Mouse (Mus musculus) heart, adult 2 months (tissue): Measurements from ENCODE around the gene Sap30. TPM values are rescaled to one million over a fixed set of nuclear protein-coding genes. Genes with fewer than 3 reads are reported as not detected.

Experiments used
- DNase-seq, 2 experiments: peaks; one replicate each; pipeline ENCODE4 v3.0.0; 2021
- H3K27ac ChIP-seq: fragments of 200-600 bp; 2 replicates; pipeline ENCODE4 v1.8.1; 2022
- H3K27me3 ChIP-seq: fragments of 200-500 bp; 2 replicates; pipeline ENCODE4 v1.6.1; 2012; ENCODE audit warnings: mild to moderate bottlenecking, low read length, inconsistent platforms, mixed read lengths; ENCODE audit not compliant: control insufficient read depth, insufficient read depth
- H3K36me3 ChIP-seq: fragments of 200-500 bp; 2 replicates; pipeline ENCODE4 v1.6.1; 2012; ENCODE audit warnings: low read length, inconsistent platforms; ENCODE audit not compliant: control insufficient read depth, insufficient read depth
- H3K4me1 ChIP-seq: fragments of 200-500 bp; 2 replicates; pipeline ENCODE4 v1.6.1; 2011; ENCODE audit warnings: low read length; ENCODE audit not compliant: control insufficient read depth, insufficient read depth
- H3K4me3 ChIP-seq: fragments of 200-600 bp; 2 replicates; pipeline ENCODE4 v1.8.1; 2022
- H3K79me2 ChIP-seq: fragments of 200-500 bp; replicated peaks from 2 replicates; pipeline ENCODE4 v1.6.1; 2012; ENCODE audit warnings: mild to moderate bottlenecking, inconsistent platforms, low read length, moderate library complexity, mixed read lengths; ENCODE audit not compliant: control insufficient read depth, insufficient read depth
- H3K9ac ChIP-seq: fragments of 200-500 bp; 2 replicates; pipeline ENCODE4 v1.6.1; 2012; ENCODE audit warnings: low read depth, mild to moderate bottlenecking, control low read depth, inconsistent platforms, low read length, mixed read lengths
- CTCF ChIP-seq: fragments of 200-600 bp; IDR thresholded peaks from 2 replicates; pipeline ENCODE4 v1.8.1; 2022; ENCODE audit warnings: antibody characterized with exemption, mild to moderate bottlenecking, moderate library complexity
- EP300 ChIP-seq: fragments of 200-500 bp; IDR thresholded peaks from 2 replicates; pipeline ENCODE4 v1.6.1; 2011; ENCODE audit warnings: low read depth, low read length, control low read depth; ENCODE audit not compliant: insufficient read depth
- POLR2A ChIP-seq: fragments of 200-500 bp; IDR thresholded peaks from 2 replicates; pipeline ENCODE4 v1.6.1; 2011; ENCODE audit warnings: mild to moderate bottlenecking, low read depth, low read length, control low read depth; ENCODE audit not compliant: insufficient read depth
- WGBS: fragments of 180-500 bp; shearing (Covaris S2); methylation state at CpG from one replicate; pipeline ENCODE4 v1.1.7; 2018; 5-methylcytosine and 5-hydroxymethylcytosine counted together
- intact Hi-C: fragments of 180-260 bp; cut with DNase I; formaldehyde crosslinking; loops from one replicate; pipeline ENCODE4 v1.15.1; 2025
- polyA plus RNA-seq: library from polyadenylated mRNA; depleted of rRNA; stranded (reverse); fragments of >200 nt; gene quantifications from 2 replicates; pipeline ENCODE4 v1.2.3, GENCODE M21; 2012; rRNA removed
- total RNA-seq, 2 experiments: library from RNA; stranded (reverse); gene quantifications; 2 replicates each; pipeline ENCODE4 v1.2.3; 2021

The Sap30 gene
- total and polyA plus RNA-seq, 3 experiments, result 5.1 to 13.8 (median 11.6) TPM

DNA sequence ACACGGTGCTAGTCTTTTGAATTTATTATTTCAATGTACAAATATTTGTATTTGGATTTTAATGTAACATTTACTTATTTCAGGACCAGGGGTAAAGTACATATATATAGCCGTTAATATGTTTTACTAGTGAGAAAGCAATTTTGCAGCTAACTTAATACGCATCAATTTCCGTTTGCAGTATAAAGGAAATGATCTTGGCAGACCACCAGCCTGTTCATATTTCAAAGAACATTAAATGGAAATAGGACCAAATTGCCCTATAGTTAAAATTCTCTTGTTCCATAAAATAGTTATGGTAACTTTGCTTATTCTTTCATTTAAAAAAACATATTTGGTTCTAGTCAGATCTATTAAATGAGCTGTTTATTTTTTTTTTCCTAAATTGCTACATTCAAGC lies 46.5 kb downstream of the Sap30 start:
- TF ChIP-seq CTCF (no peak), EP300 (no peak), POLR2A (no peak)
- no peak for DNase-seq
- 51% methylated on average over 4 of the region's 4 CpGs for WGBS
- no peaks in the 10 kb centered on the region for H3K27me3 ChIP-seq
- intact Hi-C loops, result no loop called here
- H3K79me2 ChIP-seq, result no peaks in the 10 kb centered on the region
- no peak overlapping the region for H3K27ac ChIP-seq
- no peaks in the 10 kb centered on the region for H3K4me1 ChIP-seq
- H3K9ac ChIP-seq, result no peak overlapping the region
- no peaks in the 10 kb centered on the region for H3K36me3 ChIP-seq
- H3K4me3 ChIP-seq, result no peak overlapping the region

DNA sequence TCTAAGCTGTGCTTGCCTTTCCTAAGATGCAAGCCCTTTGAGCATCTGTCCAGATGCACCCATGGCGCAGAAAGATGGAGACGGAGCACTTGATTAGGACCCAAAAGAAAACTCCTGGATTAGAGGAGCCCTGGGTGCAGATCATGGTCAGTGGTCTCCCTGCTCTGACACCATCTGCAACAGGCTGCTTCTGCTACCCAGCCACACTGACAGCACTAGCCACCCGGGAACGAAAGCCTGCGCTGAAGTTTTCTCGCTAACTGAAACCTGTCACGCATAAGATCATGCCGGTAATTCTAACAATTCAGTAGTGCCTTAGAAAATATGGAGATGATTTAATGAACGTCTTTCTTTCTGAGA lies 51.2 kb downstream of the Sap30 start:
- Histone ChIP-seq H3K4me3 (no peak overlapping the region), H3K4me1 (no peaks in the 10 kb centered on the region), H3K79me2 (no peaks in the 10 kb centered on the region), H3K27ac (no peak overlapping the region), H3K27me3 (no peaks in the 10 kb centered on the region), H3K9ac (no peak overlapping the region), H3K36me3 (no peaks in the 10 kb centered on the region)
- intact Hi-C loops, result no loop called here
- no peak for DNase-seq
- no peak for TF ChIP-seq POLR2A
- no peak for TF ChIP-seq CTCF
- TF ChIP-seq EP300, result no peak
- WGBS, result 89% methylated on average over 9 of the region's 9 CpGs

DNA sequence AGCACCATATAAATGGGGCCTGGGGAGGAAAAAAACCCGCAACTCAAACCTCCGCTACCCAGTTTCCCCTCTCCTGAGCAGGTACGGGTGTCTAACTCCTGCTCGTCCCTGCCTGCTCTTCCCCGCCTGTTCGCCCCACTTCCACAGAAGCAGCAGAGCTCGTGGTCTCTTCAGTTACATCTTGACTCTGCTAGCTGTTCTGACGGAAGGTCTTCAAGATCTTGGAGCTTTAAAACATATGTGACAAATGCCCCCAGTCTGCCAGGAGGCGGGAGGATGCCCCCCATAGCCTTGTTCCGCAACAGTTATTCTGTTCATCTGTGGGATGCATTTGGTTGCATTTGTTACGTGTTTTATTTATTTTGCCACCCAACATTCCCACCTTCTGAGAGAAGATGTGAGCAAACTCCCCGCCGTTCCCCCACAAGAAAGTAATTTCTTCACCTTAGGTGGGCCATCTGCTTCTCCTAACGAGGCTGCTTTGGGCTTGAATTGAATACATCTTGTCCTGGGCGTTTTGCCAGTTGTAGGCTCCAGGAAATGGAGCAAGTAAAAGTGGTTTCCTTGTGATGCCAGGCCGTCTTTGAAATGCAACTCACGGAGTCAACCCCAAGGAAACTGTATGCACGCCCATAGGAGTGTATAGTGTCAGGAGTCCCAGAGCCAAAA lies 51.8 kb downstream of the Sap30 start:
- Histone ChIP-seq H3K27ac (no peak overlapping the region), H3K79me2 (no peaks in the 10 kb centered on the region), H3K27me3 (no peaks in the 10 kb centered on the region), H3K4me3 (no peak overlapping the region), H3K4me1 (no peaks in the 10 kb centered on the region), H3K36me3 (no peaks in the 10 kb centered on the region), H3K9ac (no peak overlapping the region)
- 56% methylated on average over 18 of the region's 18 CpGs for WGBS
- TF ChIP-seq POLR2A (no peak), EP300 (no peak), CTCF (no peak)
- DNase-seq, result no peak
- intact Hi-C loops, result no loop called here

DNA sequence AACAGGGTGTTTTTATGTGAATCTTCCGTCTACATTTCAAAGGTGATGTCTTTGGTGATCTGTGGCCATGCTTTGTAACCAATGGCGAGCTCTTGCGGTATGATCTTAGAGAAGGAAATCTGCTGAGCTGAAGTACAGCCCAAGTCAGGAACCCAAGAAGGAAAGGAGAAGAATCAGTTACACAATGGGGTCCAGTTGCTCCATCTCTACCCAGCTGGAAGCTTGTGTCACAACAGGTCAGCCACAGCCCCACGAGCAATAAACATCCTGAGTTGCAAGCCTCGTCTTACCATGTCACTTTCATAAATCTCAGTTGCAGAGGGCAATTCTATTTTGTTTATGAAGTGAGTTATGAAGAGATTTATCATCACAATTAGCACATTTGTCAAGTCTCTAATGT lies 54.9 kb downstream of the Sap30 start:
- DNase-seq, result no peak
- Histone ChIP-seq H3K27me3 (no peaks in the 10 kb centered on the region), H3K9ac (no peak overlapping the region), H3K36me3 (no peaks in the 10 kb centered on the region), H3K4me1 (no peaks in the 10 kb centered on the region), H3K79me2 (no peaks in the 10 kb centered on the region), H3K27ac (no peak overlapping the region), H3K4me3 (no peak overlapping the region)
- 83% methylated on average over 5 of the region's 5 CpGs for WGBS
- no peak for TF ChIP-seq POLR2A
- TF ChIP-seq CTCF, result no peak
- TF ChIP-seq EP300, result no peak
- intact Hi-C loops, result loop anchor here (5.0 kb wide), 2 partner anchors 34 to 79 kb away; partner anchors contain the start of gene Hmgb2

Other genes with a start within 250 kb of the Sap30 start
- 10 to 100 TPM; 62.1 to 63.9 TPM for gene Hand2, start 166.9 kb downstream of the Sap30 start, total RNA-seq
- 10.3 and 14.8 TPM in 2 replicates for gene Hand2, start 166.9 kb downstream of the Sap30 start, polyA plus RNA-seq
- not detected for gene Scrg1, start 31.9 kb downstream of the Sap30 start, total RNA-seq
- gene Scrg1, start 31.9 kb downstream of the Sap30 start, polyA plus RNA-seq, result 0.29 TPM in 1 of 2 replicates, not detected in the other
- gene Hmgb2, start 24.0 kb upstream of the Sap30 start, total RNA-seq, result 1 to 10 TPM; 9.1 to 9.2 TPM
- 1.1 and 1.7 TPM in 2 replicates for gene Hmgb2, start 24.0 kb upstream of the Sap30 start, polyA plus RNA-seq
- gene Galnt7, start 165.2 kb upstream of the Sap30 start, total RNA-seq, result 1 to 10 TPM; 4.5 to 4.8 TPM
- 1.7 and 4.3 TPM in 2 replicates for gene Galnt7, start 165.2 kb upstream of the Sap30 start, polyA plus RNA-seq